ENCODE assay signal across 21 mouse cellular contexts in genomic region chr3:54965512-54965911, GRCm38 (mm10). TPM values are rescaled to one million over a fixed set of nuclear protein-coding genes. Genes with fewer than 3 reads are reported as not detected.
DNase-seq lines count a peak whose midpoint lies in the region; ATAC-seq and TF ChIP-seq lines count a peak whose summit lies in the region.
"Had no signal": no experiment of that assay in that cellular context is flagged by ENCODE, and none has a peak within 500 bp of the region (broad histone marks: within the 10 kb centered on the region; RNA-seq: fewer than 3 reads in every experiment).

No protein-coding gene starts in this region.

- no peak overlapping the region for H3K4me2 ChIP-seq in forebrain, embryonic 11.5 days (ENCODE audit: low read depth, low read length, severe bottlenecking)
- H3K4me2 ChIP-seq: liver, embryonic 13.5 days; lung, embryonic 15.5 days; stomach, embryonic 15.5 days had no signal

- H3K4me3 ChIP-seq in layer of hippocampus, adult 2 months: no peak overlapping the region
- H3K4me3 ChIP-seq in forebrain, embryonic 11.5 days (ENCODE audit: low read depth, low read length): no peak overlapping the region
- no peak overlapping the region for H3K4me3 ChIP-seq in hindbrain, embryonic 10.5 days
- H3K4me3 ChIP-seq: erythroblast, embryonic 14.5 days; gastrocnemius, adult 2 months; liver, embryonic 13.5 days; lung, embryonic 15.5 days; stomach, embryonic 15.5 days had no signal

- TF ChIP-seq CTCF in layer of hippocampus, adult 2 months (conservative IDR thresholded peaks at IDR 0.05): no peak

- H3K27ac ChIP-seq in layer of hippocampus, adult 2 months: peak overlapping the region; percentile 52; the same call in 1 of the 2 replicates
- H3K27ac ChIP-seq in forebrain, embryonic 11.5 days (ENCODE audit: low read depth, low read length): 0 out of 2 replicates have a peak overlapping the region, but pooled peaks have one; percentile 43
- peak overlapping the region; percentile 45; the same call in 1 of the 2 replicates for H3K27ac ChIP-seq in hindbrain, embryonic 10.5 days
- H3K27ac ChIP-seq: gastrocnemius, adult 2 months; kidney, postnatal 0 days; liver, embryonic 13.5 days; lung, embryonic 15.5 days; stomach, embryonic 15.5 days had no signal

- peak in 1 of 2 experiments; percentile 47 for DNase-seq in layer of hippocampus, adult 2 months (ENCODE audit: low spot score in 2 of 2)
- no peak for DNase-seq in layer of hippocampus, adult 8-10 months (ENCODE audit: low spot score in 2 of 2)
- no peak for DNase-seq in forebrain, embryonic 11.5 days (ENCODE audit: low spot score)
- no peak for DNase-seq in hindbrain, embryonic 10.5 days (ENCODE audit: low spot score)
- DNase-seq in mesoderm, embryonic 11.5 days (ENCODE audit: low read depth, low spot score): peak; percentile 6
- no peak for DNase-seq in adrenal gland, postnatal 25 days
- DNase-seq in right cerebral cortex, adult 18-20 months: no peak
- DNase-seq: adrenal gland, postnatal 10 days; cerebellum, postnatal 14 days; gastrocnemius, adult 2 months; heart, adult 18-20 months; heart, postnatal 4 days; liver, embryonic 13.5 days had no signal

- 43% methylated on average over 6 of the region's 6 CpGs for WGBS in forebrain, embryonic 11.5 days
- WGBS in hindbrain, embryonic 10.5 days: 43% methylated on average over 6 of the region's 6 CpGs

- ATAC-seq in forebrain, embryonic 11.5 days (replicated peaks; ENCODE audit: low FRiP score): peak; percentile 18; the same call in 1 of the 2 replicates
- no peak for ATAC-seq in megakaryocyte progenitor cell, adult 5-6 weeks (replicated peaks; ENCODE audit: poor library complexity)
- ATAC-seq: intestine, postnatal 0 days had no signal

- H3K36me3 ChIP-seq in forebrain, embryonic 11.5 days (ENCODE audit: control insufficient read depth, insufficient read depth, low read length): no peaks in the 10 kb centered on the region
- H3K36me3 ChIP-seq in hindbrain, embryonic 10.5 days: no peaks in the 10 kb centered on the region
- H3K36me3 ChIP-seq: liver, embryonic 13.5 days; lung, embryonic 15.5 days; stomach, embryonic 15.5 days had no signal

- H3K27me3 ChIP-seq in forebrain, embryonic 11.5 days (ENCODE audit: control insufficient read depth, insufficient read depth, low read length): no peaks in the 10 kb centered on the region
- H3K27me3 ChIP-seq in hindbrain, embryonic 10.5 days (ENCODE audit: insufficient read depth, poor library complexity, severe bottlenecking): no peaks in the 10 kb centered on the region
- H3K27me3 ChIP-seq: liver, embryonic 13.5 days; lung, embryonic 15.5 days; stomach, embryonic 15.5 days had no signal

- H3K4me1 ChIP-seq in forebrain, embryonic 11.5 days (replicated peaks; ENCODE audit: control insufficient read depth, insufficient read depth, low read length): no peaks in the 10 kb centered on the region; the same call in 1 of the 2 replicates
- peaks cover 19% of the 10 kb centered on the region for H3K4me1 ChIP-seq in hindbrain, embryonic 10.5 days (replicated peaks)
- H3K4me1 ChIP-seq: liver, embryonic 13.5 days; lung, embryonic 15.5 days; stomach, embryonic 15.5 days had no signal

- no peaks in the 10 kb centered on the region for H3K9me3 ChIP-seq in forebrain, embryonic 11.5 days (ENCODE audit: control insufficient read depth, low read length)
- no peaks in the 10 kb centered on the region for H3K9me3 ChIP-seq in hindbrain, embryonic 10.5 days
- H3K9me3 ChIP-seq: liver, embryonic 13.5 days; lung, embryonic 15.5 days; stomach, embryonic 15.5 days had no signal

- H3K9ac ChIP-seq in forebrain, embryonic 11.5 days (ENCODE audit: low read length): no peak overlapping the region
- H3K9ac ChIP-seq: liver, embryonic 13.5 days; lung, embryonic 15.5 days; stomach, embryonic 15.5 days had no signal

RNA-seq across cellular contexts. Expression of gene Sertm1, which starts 49.8 kb away (rescaled TPM):
- total RNA-seq in layer of hippocampus, adult 2 months (2021): 10 to 100 TPM; 83.1 to 83.2 TPM
- total RNA-seq in layer of hippocampus, adult 8-10 months (2022): 10 to 100 TPM; 58.4 to 75.1 (median 68.5) TPM
- 0.64 and 0.73 TPM in 2 replicates for polyA plus RNA-seq in forebrain, embryonic 11.5 days (2014; fragmentation: Nextera tagmentation; extraction: Ambion mirVana)
- 0.12 and 0.17 TPM in 2 replicates for polyA plus RNA-seq in hindbrain, embryonic 10.5 days (2016; fragmentation: Nextera tagmentation; extraction: Ambion mirVana)
- not detected in 2 replicates for total RNA-seq in adrenal gland, postnatal 25 days (2021)
- total RNA-seq in megakaryocyte progenitor cell, adult 5-6 weeks (2015): not detected in 2 replicates
- total RNA-seq in megakaryocyte progenitor cell, adult 5-6 weeks (2017): not detected in 2 replicates
- total RNA-seq: adrenal gland, postnatal 10 days; gastrocnemius, adult 2 months; megakaryocyte, adult 5-6 weeks had no signal
- polyA plus RNA-seq: erythroblast, embryonic 14.5 days; kidney, postnatal 0 days; lung, embryonic 15.5 days; spleen, adult 2 months had no signal

Comparison
In these comparisons a context has a peak if more than half of its experiments do, and no peak if none do; other contexts are left out.
1. RNA of gene Sertm1, which starts 49.8 kb away (total RNA-seq): 83.1 to 83.2 TPM in layer of hippocampus, adult 2 months and 58.4 to 75.1 TPM in layer of hippocampus, adult 8-10 months; not detected in adrenal gland, postnatal 25 days and not detected in megakaryocyte progenitor cell, adult 5-6 weeks; every median in the first group is over 10 times any median in the second.
2. Peak in every context shown above with its lines, with median percentiles within 50 percentile points of each other: H3K27ac ChIP-seq.